Mouse (Mus musculus) adrenal gland, postnatal 36 days (tissue): ENCODE data around the gene Olfr20. TPM values are rescaled to one million over a fixed set of nuclear protein-coding genes. Genes with fewer than 3 reads are reported as not detected.
"Not testable (repeated sequence)": the region's sequence is repeated elsewhere in the genome, so short reads cannot be mapped to it uniquely, and the experiment has no call there.

ENCODE experiments used
- DNase-seq, 2 experiments: peaks; one replicate each; pipeline ENCODE4 v3.0.0; 2021; ENCODE audit warnings: mixed read lengths in 1 of 2
- long read RNA-seq, 2 experiments: library from polyadenylated mRNA; stranded (forward); transcript quantifications; one replicate each; pipeline ENCODE4 v2.0.0; 2021; ENCODE audit warnings: borderline sequencing depth in 2 of 2
- total RNA-seq, 2 experiments: library from RNA; stranded (reverse); gene quantifications; 2 replicates each; pipeline ENCODE4 v1.2.3; 2021

Olfr20 gene
- total RNA-seq = under 1 TPM in 1 of 2 experiments, not detected in 1; 0.26 TPM
- long read RNA-seq, experiment 1 = 0 reads
- long read RNA-seq, experiment 2 = 0 reads

DNA sequence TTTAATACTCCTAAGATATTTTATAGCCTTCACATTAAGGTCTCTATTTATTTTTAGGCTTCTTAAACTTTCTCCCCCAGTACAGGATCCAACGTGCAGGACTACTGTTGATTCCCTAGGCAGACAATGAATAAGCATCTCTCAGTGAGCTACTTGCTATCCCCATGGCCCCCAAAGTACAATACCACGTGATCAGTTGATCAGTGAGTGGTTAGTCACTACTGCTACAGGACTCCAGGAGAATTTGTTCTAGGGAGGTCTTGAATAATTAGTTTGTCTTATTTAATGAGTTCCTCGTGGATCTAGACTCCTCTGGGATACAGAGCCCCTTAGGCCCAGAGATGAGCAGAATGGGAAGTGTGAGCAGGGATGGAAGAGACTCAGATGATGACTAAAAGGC, at the start of gene Olfr20:
Gene Olfr20, plus strand, starts transcription at position 301 of the 400 bp plus-strand sequence.
- no peak for DNase-seq

DNA sequence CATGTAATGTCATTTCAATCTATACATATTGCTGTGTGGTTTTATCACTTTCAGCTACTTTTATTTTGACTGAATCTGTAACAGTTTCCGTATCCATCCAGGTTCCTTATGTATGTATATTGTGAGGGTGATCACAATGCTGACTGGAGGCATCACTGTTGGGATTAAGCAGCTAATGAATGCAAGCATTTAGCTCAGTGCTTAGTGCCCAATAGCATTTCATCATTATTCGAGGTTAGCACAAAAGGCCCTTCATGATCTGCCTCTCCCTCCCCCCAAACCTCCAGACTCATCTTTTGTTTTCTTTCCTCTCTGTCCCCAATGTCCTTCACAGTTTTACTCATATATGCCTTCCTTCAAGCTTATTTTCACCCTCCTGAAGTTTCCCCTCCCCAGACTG, 47.5 kb upstream of the Olfr20 start:
- DNase-seq = no peak

DNA sequence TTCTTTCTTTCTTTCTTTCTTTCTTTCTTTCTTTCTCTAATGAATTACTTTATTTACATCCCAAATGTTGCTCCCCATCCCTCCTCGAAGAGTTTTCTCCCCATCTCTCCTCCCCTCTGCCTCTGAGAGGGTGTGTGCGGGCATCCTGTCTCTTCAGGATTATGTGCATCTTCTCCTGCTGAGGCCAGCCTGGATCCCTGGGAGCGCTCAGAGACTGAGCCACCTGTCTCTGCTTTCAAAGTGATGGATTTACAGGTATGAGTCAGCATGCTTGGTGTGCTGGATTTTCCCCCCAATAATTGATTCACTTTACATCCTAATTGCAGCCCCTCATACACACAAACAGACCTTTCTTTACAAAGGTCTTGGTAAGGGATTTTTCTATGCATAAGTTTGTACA, 34.6 kb upstream of the Olfr20 start:
- DNase-seq = no peak

DNA sequence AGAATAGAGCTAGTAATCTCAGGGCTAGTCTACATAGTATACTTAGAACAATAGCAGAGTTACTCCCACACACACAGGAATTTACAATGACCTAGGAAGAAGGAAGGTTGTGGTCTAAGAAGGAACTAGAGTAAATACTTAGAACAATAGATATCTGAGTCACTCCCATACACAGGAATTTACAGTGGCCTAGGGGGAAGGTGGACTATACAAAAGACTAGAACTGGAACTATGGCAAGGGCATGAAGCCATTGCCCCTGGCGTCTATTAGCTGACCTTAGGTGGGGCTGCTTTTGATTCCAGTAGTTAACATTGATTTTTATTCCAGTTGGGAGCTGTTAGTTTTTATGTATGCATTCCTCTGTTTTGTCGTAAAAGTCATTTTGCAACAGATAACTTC, 32.0 kb upstream of the Olfr20 start:
- not testable (repeated sequence) for DNase-seq

DNA sequence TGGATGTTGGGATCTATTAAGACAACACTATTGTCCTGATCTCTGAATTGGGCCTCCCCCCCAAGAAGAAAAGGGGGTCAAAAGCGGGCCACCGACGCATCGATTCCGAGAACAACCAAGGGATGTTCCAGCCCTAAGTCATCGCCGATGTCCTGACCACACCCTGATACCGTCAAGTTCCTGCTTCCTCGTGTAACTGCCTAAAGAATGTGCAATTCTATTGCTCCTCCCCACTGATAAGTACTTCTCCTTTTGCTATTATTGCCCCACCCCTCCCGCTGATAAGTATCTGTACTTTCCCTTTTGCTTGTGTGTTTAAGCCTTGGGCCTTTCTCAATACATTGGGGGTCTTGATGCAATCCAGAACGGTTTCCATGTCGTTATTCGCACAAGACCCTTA, 29.5 kb upstream of the Olfr20 start:
- not testable (repeated sequence) for DNase-seq

DNA sequence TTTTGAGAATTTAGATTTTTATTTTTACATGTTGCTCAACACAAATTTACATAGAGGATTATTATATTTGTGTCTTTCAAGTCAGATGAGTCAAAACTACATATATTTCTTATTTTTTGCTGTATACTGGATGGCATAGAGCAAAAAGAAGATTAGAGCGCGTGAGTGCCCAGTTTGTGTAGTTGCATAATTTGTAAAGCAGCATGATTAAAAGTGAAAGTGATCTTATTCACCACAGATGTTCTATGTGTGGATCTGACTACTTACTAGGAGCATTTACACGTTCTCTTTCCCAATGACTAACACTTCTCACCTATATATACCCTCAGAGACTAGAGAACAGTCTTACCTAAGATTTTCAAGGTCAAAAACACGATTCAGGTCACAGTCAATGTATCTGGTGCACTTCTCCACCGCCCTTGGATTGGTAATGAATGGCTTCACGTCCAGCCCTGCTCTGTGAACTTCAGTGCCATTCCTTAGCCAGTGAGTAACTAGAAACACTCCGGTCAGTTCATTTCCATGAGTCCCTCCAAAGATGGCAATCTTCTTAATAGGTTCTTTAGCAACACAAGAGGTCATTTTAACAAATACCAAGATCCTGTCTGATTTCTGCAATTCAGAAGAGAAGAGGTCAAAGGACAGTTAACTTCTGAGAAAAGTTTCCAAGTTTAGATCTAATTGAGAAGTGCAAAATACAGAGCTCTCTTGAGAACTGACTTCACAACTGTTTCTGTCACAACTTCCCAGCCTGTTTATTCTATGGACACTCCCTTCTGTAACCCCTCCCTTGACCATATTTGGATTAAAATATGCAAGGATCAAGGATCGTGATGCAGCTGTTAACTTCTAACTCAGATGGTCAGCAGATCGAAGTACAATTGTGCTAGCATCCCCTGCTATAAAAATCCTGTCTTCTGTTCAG, 26.4 kb upstream of the Olfr20 start:
- DNase-seq = no peak

DNA sequence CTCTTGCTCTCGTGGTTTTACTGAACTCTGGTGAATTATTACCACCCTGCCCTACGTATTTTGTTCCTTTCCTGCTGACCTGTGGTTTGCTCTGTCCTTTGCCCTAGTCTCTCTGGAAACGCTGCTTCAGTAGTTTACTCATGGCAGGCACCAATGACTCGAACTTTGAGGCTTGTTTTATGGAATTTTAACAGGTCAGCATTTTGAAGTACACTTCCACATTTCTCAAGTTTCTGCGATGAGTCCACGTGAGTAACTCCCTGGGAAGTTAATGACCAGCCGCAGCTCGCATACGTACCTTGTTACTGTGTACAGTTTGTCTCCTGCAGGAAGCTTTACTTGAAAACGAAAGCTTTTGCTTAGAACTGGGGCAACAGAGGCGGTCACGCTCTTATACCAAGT, 24.1 kb upstream of the Olfr20 start:
- peak; percentile 20 to 28 for DNase-seq

DNA sequence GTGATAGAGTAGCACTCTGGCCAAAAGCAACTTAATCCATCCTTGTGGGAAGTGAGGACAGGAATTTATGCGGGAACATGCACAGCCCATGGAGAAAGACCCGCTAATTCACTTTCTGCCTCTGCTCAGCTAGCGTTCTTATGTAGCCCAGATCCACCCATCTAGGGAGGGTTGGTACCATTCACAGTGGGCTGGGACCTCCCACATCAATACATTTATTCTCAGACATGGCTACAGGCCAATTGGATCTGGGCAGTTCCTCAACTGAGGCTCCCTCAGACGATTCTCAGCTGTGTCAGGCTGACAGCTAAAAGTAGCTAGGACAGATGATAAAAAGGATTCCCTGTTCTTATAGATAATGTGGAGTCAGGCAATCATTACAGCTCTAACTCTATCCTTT, 23.2 kb upstream of the Olfr20 start:
- DNase-seq = no peak

DNA sequence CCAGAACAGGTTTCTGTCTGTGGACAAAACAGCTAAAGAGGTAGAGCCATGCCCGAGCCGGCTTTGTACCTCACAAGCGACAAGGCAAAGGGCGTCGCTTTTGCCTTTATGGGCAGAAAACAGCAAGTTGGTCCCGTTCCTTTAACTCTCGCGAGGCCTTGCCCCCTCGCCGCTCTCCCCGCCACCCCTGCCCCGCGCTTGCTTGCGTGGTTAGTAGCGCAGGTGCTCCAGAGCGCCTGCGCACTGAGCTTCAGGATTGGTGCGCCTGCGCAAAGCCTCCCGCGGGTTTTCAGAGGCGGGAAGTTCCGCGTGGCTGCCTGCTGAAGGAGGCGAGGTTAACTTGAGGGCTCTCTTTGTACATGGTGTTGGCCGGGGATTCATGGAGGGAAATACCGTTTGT, 21.1 kb upstream of the Olfr20 start, which contains the start of the genes Aspa, Gm49340 and Spata22:
Gene Aspa, minus strand, starts transcription at position 155 of the 400 bp plus-strand sequence.
Gene Gm49340, plus strand, starts transcription at position 300 of the 400 bp plus-strand sequence.
Gene Spata22, plus strand, starts transcription at position 300 of the 400 bp plus-strand sequence.
- no peak for DNase-seq

DNA sequence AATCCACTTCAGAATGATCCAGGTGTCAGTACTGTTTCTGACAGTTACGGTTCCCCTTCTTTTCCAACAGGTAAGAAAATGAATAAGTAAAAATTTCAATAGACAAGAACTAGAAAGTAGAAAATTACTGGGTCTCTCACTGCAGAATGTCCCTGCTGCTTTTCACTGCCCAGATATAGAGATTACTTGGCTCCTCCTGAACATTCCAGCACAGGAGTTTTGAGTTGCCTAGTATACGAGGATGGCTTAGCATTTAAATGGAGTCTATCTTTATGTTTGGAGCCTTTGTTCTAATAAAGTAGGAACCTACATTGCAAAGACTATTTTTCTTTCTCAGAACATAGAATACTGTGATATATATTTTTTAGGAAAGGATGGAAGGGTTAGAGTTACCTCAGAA, 17.2 kb upstream of the Olfr20 start:
- no peak for DNase-seq

DNA sequence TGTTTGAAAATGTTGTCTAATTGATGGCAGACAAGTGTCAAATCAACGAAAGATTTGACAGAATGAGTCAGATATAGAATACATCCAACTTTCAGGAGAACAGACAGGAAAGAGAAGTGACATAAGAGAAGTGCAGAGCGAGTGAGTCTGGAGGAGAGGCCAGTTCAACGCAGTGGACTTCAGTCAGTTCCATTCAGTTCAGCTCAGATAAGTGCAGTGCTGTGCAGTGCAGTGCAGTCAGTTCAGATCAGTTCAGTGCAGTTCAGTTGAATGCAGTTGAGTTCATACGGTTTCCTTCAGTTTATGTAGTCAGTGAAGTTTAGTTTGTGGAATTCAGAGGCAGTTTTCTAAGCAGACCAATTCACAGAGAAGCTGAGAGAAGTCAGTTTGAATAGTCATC, 13.7 kb upstream of the Olfr20 start:
- no peak for DNase-seq

DNA sequence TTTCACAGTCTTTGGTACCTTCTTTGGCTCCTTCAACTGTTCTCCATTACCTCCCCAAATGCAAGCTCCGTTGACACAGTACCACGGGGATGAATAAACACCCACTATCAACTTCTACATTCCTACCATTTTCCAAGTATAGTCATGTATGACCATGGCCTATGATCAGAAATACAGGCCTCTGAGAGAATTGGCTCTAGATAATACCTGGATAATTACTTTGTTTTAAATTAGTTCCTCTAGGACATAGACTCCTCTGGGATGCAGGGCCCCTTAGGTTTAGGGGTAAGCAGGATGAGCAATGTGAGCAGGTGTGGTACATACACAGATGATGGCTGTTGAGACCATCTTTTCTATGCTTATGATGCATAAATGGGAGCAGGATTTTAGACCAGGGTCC, 20.4 kb downstream of the Olfr20 start, which contains the start of gene Olfr376:
Gene Olfr376, plus strand, starts transcription at position 301 of the 400 bp plus-strand sequence.
- DNase-seq = no peak

DNA sequence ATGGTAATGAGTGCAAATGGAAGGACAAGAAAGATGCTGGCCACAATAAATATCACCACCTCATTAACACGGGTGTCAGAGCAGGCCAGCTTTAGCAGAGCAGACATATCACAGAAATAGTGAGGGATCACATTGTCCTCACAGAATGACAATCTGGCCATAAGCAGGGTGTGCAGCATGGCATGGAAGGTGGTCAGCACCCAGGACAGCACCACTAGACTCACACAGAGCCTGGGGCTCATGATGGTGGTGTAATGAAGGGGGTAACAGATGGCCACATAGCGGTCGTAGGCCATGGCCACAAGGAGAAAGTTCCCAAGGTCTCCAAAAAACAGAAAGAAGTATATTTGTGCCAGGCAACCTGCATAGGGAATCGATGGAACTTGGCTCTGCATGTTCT, 44.8 kb downstream of the Olfr20 start:
- peak in 1 of 2 experiments; percentile 2 for DNase-seq

DNA sequence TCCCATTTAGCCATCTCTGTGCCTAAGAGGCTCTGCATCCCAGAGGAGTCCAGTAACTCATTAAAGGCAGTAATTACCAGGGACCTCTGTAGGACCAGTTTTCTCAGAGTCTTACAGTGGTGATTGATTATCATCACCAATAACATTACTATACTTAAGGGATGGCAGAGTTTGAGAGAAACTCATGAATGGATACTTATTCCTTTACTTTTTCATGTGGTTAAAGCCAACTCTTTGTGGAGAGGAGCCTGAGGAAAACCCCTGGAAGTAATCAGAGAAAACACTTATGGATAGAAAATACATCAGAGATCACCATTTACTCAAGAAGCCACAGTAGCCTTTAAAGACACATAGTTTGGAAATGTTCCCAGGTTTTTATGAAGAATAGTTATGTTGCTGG, 48.9 kb downstream of the Olfr20 start, which contains the start of gene Olfr1:
Gene Olfr1, minus strand, starts transcription at position 101 of the 400 bp plus-strand sequence.
- DNase-seq = no peak

Other genes starting within 250 kb of the Olfr20 start
- gene Haspin, start 212.5 kb upstream of the Olfr20 start, total RNA-seq = under 1 TPM; 0.93 to 0.95 TPM
- 1 to 10 TPM; 5.1 to 6.5 TPM for gene P2rx5, start 190.4 kb upstream of the Olfr20 start, total RNA-seq
- 10 to 100 TPM; 83.0 to 85.0 TPM for gene Emc6, start 173.7 kb upstream of the Olfr20 start, total RNA-seq
- 10 to 100 TPM; 74.5 to 79.4 TPM for gene Tax1bp3, start 173.7 kb upstream of the Olfr20 start, total RNA-seq
- gene Ctns, start 151.7 kb upstream of the Olfr20 start, total RNA-seq = 10 to 100 TPM; 14.3 to 16.8 TPM
- gene Shpk, start 151.3 kb upstream of the Olfr20 start, total RNA-seq = 10 to 100 TPM in 1 of 2 experiments, 1 to 10 TPM in 1; 8.8 to 13.2 TPM
- under 1 TPM; 0.13 to 0.36 TPM for gene Trpv1, start 116.5 kb upstream of the Olfr20 start, total RNA-seq
- under 1 TPM; 0.07 to 0.20 TPM for gene Trpv3, start 83.4 kb upstream of the Olfr20 start, total RNA-seq
- gene Aspa, start 21.2 kb upstream of the Olfr20 start, total RNA-seq = 10 to 100 TPM; 10.5 to 10.8 TPM
- not detected for gene Gm49340, start 21.0 kb upstream of the Olfr20 start, total RNA-seq
- gene Spata22, start 21.0 kb upstream of the Olfr20 start, total RNA-seq = 1 to 10 TPM; 1.0 to 1.1 TPM
- not detected for gene Olfr376, start 20.5 kb downstream of the Olfr20 start, total RNA-seq
- gene Olfr1, start 48.8 kb downstream of the Olfr20 start, total RNA-seq = not detected
- not detected for gene Olfr378, start 77.7 kb downstream of the Olfr20 start, total RNA-seq
- gene Olfr380, start 106.7 kb downstream of the Olfr20 start, total RNA-seq = not detected
- gene Olfr381, start 140.8 kb downstream of the Olfr20 start, total RNA-seq = not detected
- not detected for gene Olfr382, start 166.4 kb downstream of the Olfr20 start, total RNA-seq
- not detected for gene Olfr385, start 242.2 kb downstream of the Olfr20 start, total RNA-seq
- not detected for gene Olfr384, start 247.8 kb downstream of the Olfr20 start, total RNA-seq